Mouse (Mus musculus): ENCODE measurements around the gene 1700015F17Rik. TPM values are rescaled to one million over a fixed set of nuclear protein-coding genes. Genes with fewer than 3 reads are reported as not detected.

1700015F17Rik gene
- polyA plus RNA-seq, 1 experiment = not detected

- H3K4me3 ChIP-seq = no peak overlapping the region
- peaks cover 20% of the 10 kb centered on the region for H3K36me3 ChIP-seq (ENCODE audit: control insufficient read depth, insufficient read depth)
- H3K4me2 ChIP-seq (ENCODE audit: low read depth) = no peak overlapping the region
- TF ChIP-seq REST (IDR thresholded peaks at IDR 0.05; ENCODE audit: insufficient read depth, insufficient read length) (no peak), CEBPB (IDR thresholded peaks at IDR 0.05; ENCODE audit: insufficient read depth, poor library complexity, severe bottlenecking) (0 out of 2 replicates have a peak, but pooled peaks have one; percentile 35), MYOD1 (IDR thresholded peaks at IDR 0.05; ENCODE audit: control insufficient read depth in 1 of 3, insufficient read length in 2 of 3, low read depth in 2 of 3) (no peak), TCF3 (IDR thresholded peaks at IDR 0.05; ENCODE audit: insufficient read length, low read depth) (no peak)
- no peaks in the 10 kb centered on the region for H3K79me2 ChIP-seq (ENCODE audit: control insufficient read depth, insufficient read depth)
- H3ac ChIP-seq (ENCODE audit: control insufficient read depth, insufficient read length) = no peak overlapping the region
- H3K27me3 ChIP-seq (ENCODE audit: control insufficient read depth, insufficient read depth, insufficient read length) = no peaks in the 10 kb centered on the region
These were observed 22.6 kb upstream of the 1700015F17Rik start for GRCm38 (mm10) chr5:5501583-5501982.

- Histone ChIP-seq H3K4me3 (no peak overlapping the region), H3K79me2 (ENCODE audit: control insufficient read depth, insufficient read depth) (no peaks in the 10 kb centered on the region), H3K4me2 (ENCODE audit: low read depth) (peak overlapping the region; percentile 63), H3K27me3 (ENCODE audit: control insufficient read depth, insufficient read depth, insufficient read length) (no peaks in the 10 kb centered on the region), H3K36me3 (ENCODE audit: control insufficient read depth, insufficient read depth) (no peaks in the 10 kb centered on the region), H3ac (ENCODE audit: control insufficient read depth, insufficient read length) (no peak overlapping the region)
- no peak for TF ChIP-seq REST (IDR thresholded peaks at IDR 0.05; ENCODE audit: insufficient read depth, insufficient read length)
- TF ChIP-seq TCF3 (IDR thresholded peaks at IDR 0.05; ENCODE audit: insufficient read length, low read depth) = no peak
- TF ChIP-seq MYOD1 (IDR thresholded peaks at IDR 0.05; ENCODE audit: control insufficient read depth in 1 of 3, insufficient read length in 2 of 3, low read depth in 2 of 3) = no peak
- TF ChIP-seq MYOG (IDR thresholded peaks at IDR 0.05; ENCODE audit: control insufficient read depth in 1 of 3, insufficient read depth in 1 of 3, insufficient read length in 2 of 3, low read depth in 2 of 3) = no peak
- TF ChIP-seq POLR2A (IDR thresholded peaks at IDR 0.05; ENCODE audit: insufficient read length, low read depth) = no peak
- TF ChIP-seq SRF (IDR thresholded peaks at IDR 0.05; ENCODE audit: control insufficient read depth, insufficient read length, low read depth) = no peak
- TF ChIP-seq CEBPB (IDR thresholded peaks at IDR 0.05; ENCODE audit: insufficient read depth, poor library complexity, severe bottlenecking) = no peak
- TF ChIP-seq MAX (IDR thresholded peaks at IDR 0.05; ENCODE audit: low read depth) = no peak
- TF ChIP-seq TCF12 (IDR thresholded peaks at IDR 0.05; ENCODE audit: insufficient read depth, poor library complexity, severe bottlenecking) = no peak
- TF ChIP-seq E2F4 (IDR thresholded peaks at IDR 0.05; ENCODE audit: insufficient read depth) = no peak
- TF ChIP-seq USF1 (IDR thresholded peaks at IDR 0.05; ENCODE audit: low read depth) = no peak
- no peak for TF ChIP-seq POLR2AphosphoS2 (IDR thresholded peaks at IDR 0.05; ENCODE audit: insufficient read length, low read depth)
These were observed 17.4 kb upstream of the 1700015F17Rik start for GRCm38 (mm10) chr5:5496393-5496792.

- no peak overlapping the region for H3K4me3 ChIP-seq
- H3K27me3 ChIP-seq (ENCODE audit: control insufficient read depth, insufficient read depth, insufficient read length) = no peaks in the 10 kb centered on the region
- H3K79me2 ChIP-seq (ENCODE audit: control insufficient read depth, insufficient read depth) = no peaks in the 10 kb centered on the region
- TF ChIP-seq E2F4 (IDR thresholded peaks at IDR 0.05; ENCODE audit: insufficient read depth) (no peak), TCF12 (IDR thresholded peaks at IDR 0.05; ENCODE audit: insufficient read depth, poor library complexity, severe bottlenecking) (no peak), CEBPB (IDR thresholded peaks at IDR 0.05; ENCODE audit: insufficient read depth, poor library complexity, severe bottlenecking) (0 out of 2 replicates have a peak, but pooled peaks have one; percentile 40), USF1 (IDR thresholded peaks at IDR 0.05; ENCODE audit: low read depth) (no peak), POLR2AphosphoS2 (IDR thresholded peaks at IDR 0.05; ENCODE audit: insufficient read length, low read depth) (no peak), REST (IDR thresholded peaks at IDR 0.05; ENCODE audit: insufficient read depth, insufficient read length) (no peak)
- no peak overlapping the region for H3ac ChIP-seq (ENCODE audit: control insufficient read depth, insufficient read length)
- no peak overlapping the region for H3K4me2 ChIP-seq (ENCODE audit: low read depth)
- no peaks in the 10 kb centered on the region for H3K36me3 ChIP-seq (ENCODE audit: control insufficient read depth, insufficient read depth)
These were observed 16.1 kb upstream of the 1700015F17Rik start for GRCm38 (mm10) chr5:5495042-5495441.

GRCm38 (mm10) chr5:5494269-5495005 is 15.5 kb upstream of the 1700015F17Rik start:
- no peak overlapping the region for H3ac ChIP-seq (ENCODE audit: control insufficient read depth, insufficient read length)
- no peaks in the 10 kb centered on the region for H3K36me3 ChIP-seq (ENCODE audit: control insufficient read depth, insufficient read depth)
- no peaks in the 10 kb centered on the region for H3K79me2 ChIP-seq (ENCODE audit: control insufficient read depth, insufficient read depth)
- no peaks in the 10 kb centered on the region for H3K27me3 ChIP-seq (ENCODE audit: control insufficient read depth, insufficient read depth, insufficient read length)
- TF ChIP-seq POLR2AphosphoS2 (IDR thresholded peaks at IDR 0.05; ENCODE audit: insufficient read length, low read depth) (no peak), MYOD1 (IDR thresholded peaks at IDR 0.05; ENCODE audit: control insufficient read depth in 1 of 3, insufficient read length in 2 of 3, low read depth in 2 of 3) (no peak), USF1 (IDR thresholded peaks at IDR 0.05; ENCODE audit: low read depth) (no peak), POLR2A (IDR thresholded peaks at IDR 0.05; ENCODE audit: insufficient read length, low read depth) (no peak), E2F4 (IDR thresholded peaks at IDR 0.05; ENCODE audit: insufficient read depth) (no peak), MYOG (IDR thresholded peaks at IDR 0.05; ENCODE audit: control insufficient read depth in 1 of 3, insufficient read depth in 1 of 3, insufficient read length in 2 of 3, low read depth in 2 of 3) (no peak), SRF (IDR thresholded peaks at IDR 0.05; ENCODE audit: control insufficient read depth, insufficient read length, low read depth) (no peak), REST (IDR thresholded peaks at IDR 0.05; ENCODE audit: insufficient read depth, insufficient read length) (no peak), MAX (IDR thresholded peaks at IDR 0.05; ENCODE audit: low read depth) (no peak), TCF3 (IDR thresholded peaks at IDR 0.05; ENCODE audit: insufficient read length, low read depth) (no peak), TCF12 (IDR thresholded peaks at IDR 0.05; ENCODE audit: insufficient read depth, poor library complexity, severe bottlenecking) (no peak), CEBPB (IDR thresholded peaks at IDR 0.05; ENCODE audit: insufficient read depth, poor library complexity, severe bottlenecking) (no peak)
- peak overlapping the region; percentile 45 for H3K4me2 ChIP-seq (ENCODE audit: low read depth)
- H3K4me3 ChIP-seq = no peak overlapping the region

- TF ChIP-seq REST (IDR thresholded peaks at IDR 0.05; ENCODE audit: insufficient read depth, insufficient read length) (no peak), MYOD1 (IDR thresholded peaks at IDR 0.05; ENCODE audit: control insufficient read depth in 1 of 3, insufficient read length in 2 of 3, low read depth in 2 of 3) (no peak), TCF12 (IDR thresholded peaks at IDR 0.05; ENCODE audit: insufficient read depth, poor library complexity, severe bottlenecking) (no peak), MAX (IDR thresholded peaks at IDR 0.05; ENCODE audit: low read depth) (no peak), POLR2A (IDR thresholded peaks at IDR 0.05; ENCODE audit: insufficient read length, low read depth) (no peak), CEBPB (IDR thresholded peaks at IDR 0.05; ENCODE audit: insufficient read depth, poor library complexity, severe bottlenecking) (no peak), MYOG (IDR thresholded peaks at IDR 0.05; ENCODE audit: control insufficient read depth in 1 of 3, insufficient read depth in 1 of 3, insufficient read length in 2 of 3, low read depth in 2 of 3) (no peak), USF1 (IDR thresholded peaks at IDR 0.05; ENCODE audit: low read depth) (no peak), SRF (IDR thresholded peaks at IDR 0.05; ENCODE audit: control insufficient read depth, insufficient read length, low read depth) (no peak), E2F4 (IDR thresholded peaks at IDR 0.05; ENCODE audit: insufficient read depth) (no peak), POLR2AphosphoS2 (IDR thresholded peaks at IDR 0.05; ENCODE audit: insufficient read length, low read depth) (no peak), TCF3 (IDR thresholded peaks at IDR 0.05; ENCODE audit: insufficient read length, low read depth) (no peak)
- Histone ChIP-seq H3K4me3 (no peak overlapping the region), H3K79me2 (ENCODE audit: control insufficient read depth, insufficient read depth) (no peaks in the 10 kb centered on the region), H3K27me3 (ENCODE audit: control insufficient read depth, insufficient read depth, insufficient read length) (no peaks in the 10 kb centered on the region), H3K36me3 (ENCODE audit: control insufficient read depth, insufficient read depth) (no peaks in the 10 kb centered on the region), H3ac (ENCODE audit: control insufficient read depth, insufficient read length) (no peak overlapping the region), H3K4me2 (ENCODE audit: low read depth) (no peak overlapping the region)
These were observed 13.2 kb upstream of the 1700015F17Rik start for GRCm38 (mm10) chr5:5492163-5492562.

Data from myocyte (in vitro differentiated cells).